Comparison of ENCODE assay signal across 21 mouse cellular contexts in the genomic region with DNA sequence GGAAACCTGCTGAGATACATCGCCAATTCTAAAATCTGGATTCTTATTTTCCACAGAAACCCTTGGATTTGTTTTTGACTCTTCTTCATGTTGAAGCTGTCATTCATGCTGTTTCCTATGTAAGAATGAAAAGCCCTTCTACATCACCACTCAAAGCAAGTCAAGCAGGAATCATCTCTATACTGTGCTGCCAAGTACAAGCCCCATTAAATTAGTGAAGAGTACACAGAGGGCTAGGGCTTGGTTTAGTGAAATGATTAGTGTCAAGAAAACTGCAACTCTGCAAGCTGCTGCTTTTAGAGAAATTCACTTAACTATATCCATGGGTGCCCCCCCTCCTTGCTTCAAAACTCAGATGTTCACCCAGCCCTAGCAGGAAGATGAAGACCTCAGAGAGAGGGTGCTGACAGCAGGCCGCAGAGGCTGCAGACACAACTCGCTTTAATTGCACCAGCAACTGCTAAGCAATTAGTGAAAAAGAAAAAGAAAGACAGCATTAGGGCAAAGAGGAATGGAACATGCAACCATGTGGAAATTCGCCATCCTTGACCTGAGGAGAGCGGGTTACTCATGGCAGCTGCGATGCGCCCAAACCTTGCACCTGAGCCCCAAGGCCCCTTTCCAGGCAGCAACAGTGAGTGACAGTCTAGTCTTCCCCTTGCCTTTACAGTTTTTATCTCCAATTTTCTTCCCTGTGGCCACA.
DNase-seq lines count a peak whose midpoint lies in the region; ATAC-seq lines count a peak whose summit lies in the region.
"Had no signal": no experiment of that assay in that cellular context is flagged by ENCODE, and none has a peak within 500 bp of the region (broad histone marks: within the 10 kb centered on the region; RNA-seq: fewer than 3 reads in every experiment).

No protein-coding gene starts in this region.

- WGBS in hindbrain, embryonic 14.5 days = 58% methylated on average over 7 of the region's 7 CpGs
- WGBS in hindbrain, embryonic 11.5 days = 83% methylated on average over 7 of the region's 7 CpGs
- WGBS in forebrain, embryonic 14.5 days = 26% methylated on average over 7 of the region's 7 CpGs
- 65% methylated on average over 7 of the region's 7 CpGs for WGBS in midbrain, embryonic 16.5 days

- no peak overlapping the region for H3K4me2 ChIP-seq in hindbrain, embryonic 14.5 days (replicated peaks)
- no peak overlapping the region for H3K4me2 ChIP-seq in hindbrain, embryonic 11.5 days (replicated peaks; ENCODE audit: low read depth, low read length)
- H3K4me2 ChIP-seq in forebrain, embryonic 14.5 days (ENCODE audit: low read length) = no peak overlapping the region
- H3K4me2 ChIP-seq in midbrain, embryonic 16.5 days (ENCODE audit: low read length) = no peak overlapping the region
- H3K4me2 ChIP-seq: heart, embryonic 15.5 days; limb, embryonic 12.5 days had no signal

- DNase-seq in adrenal gland, adult 2 months = peak; percentile 42
- no peak for DNase-seq in adrenal gland, postnatal 4 days (ENCODE audit: low spot score in 2 of 2)
- DNase-seq in hindbrain, embryonic 14.5 days (ENCODE audit: low spot score) = no peak
- no peak for DNase-seq in hindbrain, embryonic 11.5 days (ENCODE audit: low spot score)
- DNase-seq in forebrain, embryonic 14.5 days (ENCODE audit: low spot score) = peak; percentile 63
- no peak for DNase-seq in liver
- DNase-seq: adrenal gland, adult 8-10 months; cerebellum, adult 18-20 months; kidney, adult 18-20 months; kidney, postnatal 10 days; lung, postnatal 10 days had no signal

- H3K27ac ChIP-seq in hindbrain, embryonic 14.5 days = peak overlapping the region; percentile 62
- H3K27ac ChIP-seq in hindbrain, embryonic 11.5 days (ENCODE audit: low read depth, low read length) = no peak overlapping the region
- peak overlapping the region; percentile 58; the same call in 1 of the 2 replicates for H3K27ac ChIP-seq in forebrain, embryonic 14.5 days (ENCODE audit: low read depth, low read length)
- H3K27ac ChIP-seq in midbrain, embryonic 16.5 days (ENCODE audit: low read length) = peak overlapping the region; percentile 61
- H3K27ac ChIP-seq: heart, embryonic 15.5 days; left cerebral cortex, adult 2 months; limb, embryonic 12.5 days; liver, embryonic 14.5 days; stomach, postnatal 0 days had no signal

- H3K36me3 ChIP-seq in hindbrain, embryonic 14.5 days (replicated peaks; ENCODE audit: control insufficient read depth, insufficient read depth) = no peaks in the 10 kb centered on the region
- 0 out of 2 replicates have a peak, but pooled peaks cover 2% of the 10 kb centered on the region for H3K36me3 ChIP-seq in hindbrain, embryonic 11.5 days (ENCODE audit: control insufficient read depth, insufficient read depth, low read length)
- H3K36me3 ChIP-seq in forebrain, embryonic 14.5 days (ENCODE audit: control insufficient read depth, insufficient read depth, low read length) = no peaks in the 10 kb centered on the region
- H3K36me3 ChIP-seq in midbrain, embryonic 16.5 days (ENCODE audit: control insufficient read depth, insufficient read depth, low read length) = no peaks in the 10 kb centered on the region
- H3K36me3 ChIP-seq: heart, embryonic 15.5 days had no signal

- no peak overlapping the region for H3K4me3 ChIP-seq in hindbrain, embryonic 14.5 days (replicated peaks; ENCODE audit: low read length)
- H3K4me3 ChIP-seq in hindbrain, embryonic 11.5 days (ENCODE audit: low read depth, low read length) = no peak overlapping the region
- no peak overlapping the region for H3K4me3 ChIP-seq in forebrain, embryonic 14.5 days (ENCODE audit: low read depth, low read length)
- H3K4me3 ChIP-seq in midbrain, embryonic 16.5 days (ENCODE audit: low read depth, low read length) = no peak overlapping the region
- H3K4me3 ChIP-seq: heart, embryonic 15.5 days; left cerebral cortex, adult 2 months; limb, embryonic 12.5 days; myocyte had no signal

- peaks cover 8% of the 10 kb centered on the region; the same call in 1 of the 2 replicates for H3K4me1 ChIP-seq in hindbrain, embryonic 14.5 days (replicated peaks; ENCODE audit: control insufficient read depth, insufficient read depth, low read length)
- H3K4me1 ChIP-seq in hindbrain, embryonic 11.5 days (replicated peaks; ENCODE audit: control insufficient read depth, insufficient read depth, low read length) = no peaks in the 10 kb centered on the region
- H3K4me1 ChIP-seq in forebrain, embryonic 14.5 days (ENCODE audit: control insufficient read depth, insufficient read depth, low read length) = peaks cover 7% of the 10 kb centered on the region
- H3K4me1 ChIP-seq in midbrain, embryonic 16.5 days (ENCODE audit: control insufficient read depth, insufficient read depth, low read length) = peaks cover 8% of the 10 kb centered on the region; the same call in 1 of the 2 replicates
- H3K4me1 ChIP-seq: limb, embryonic 12.5 days had no signal

- H3K27me3 ChIP-seq in hindbrain, embryonic 14.5 days (ENCODE audit: control insufficient read depth, insufficient read depth, low read length) = no peaks in the 10 kb centered on the region
- no peaks in the 10 kb centered on the region for H3K27me3 ChIP-seq in hindbrain, embryonic 11.5 days (ENCODE audit: control insufficient read depth, insufficient read depth, low read length)
- no peaks in the 10 kb centered on the region for H3K27me3 ChIP-seq in forebrain, embryonic 14.5 days (replicated peaks; ENCODE audit: control insufficient read depth, insufficient read depth, low read length)
- no peaks in the 10 kb centered on the region for H3K27me3 ChIP-seq in midbrain, embryonic 16.5 days (ENCODE audit: control insufficient read depth, insufficient read depth, low read depth, low read length)
- H3K27me3 ChIP-seq: heart, embryonic 15.5 days; limb, embryonic 12.5 days had no signal

- no peak; the same call in 1 of the 2 replicates for ATAC-seq in hindbrain, embryonic 14.5 days (ENCODE audit: low FRiP score)
- ATAC-seq in hindbrain, embryonic 11.5 days (ENCODE audit: low FRiP score) = no peak
- ATAC-seq in forebrain, embryonic 14.5 days = peak; percentile 71
- no peak for ATAC-seq in midbrain, embryonic 16.5 days
- ATAC-seq in activated CD4-positive, CD25-positive, alpha-beta regulatory T cell, adult 4 months = no peak
- ATAC-seq: CD4-positive, CD25-positive, alpha-beta regulatory T cell, adult 4 months had no signal

- H3K9me3 ChIP-seq in hindbrain, embryonic 14.5 days (ENCODE audit: control insufficient read depth, low read length) = no peaks in the 10 kb centered on the region
- H3K9me3 ChIP-seq in hindbrain, embryonic 11.5 days (ENCODE audit: control insufficient read depth, low read length) = no peaks in the 10 kb centered on the region
- H3K9me3 ChIP-seq in forebrain, embryonic 14.5 days (replicated peaks; ENCODE audit: control insufficient read depth, low read length) = no peaks in the 10 kb centered on the region
- no peaks in the 10 kb centered on the region for H3K9me3 ChIP-seq in midbrain, embryonic 16.5 days (replicated peaks; ENCODE audit: control insufficient read depth, low read length, poor library complexity, severe bottlenecking)
- H3K9me3 ChIP-seq: G1E; heart, embryonic 15.5 days had no signal

- no peak overlapping the region for H3K9ac ChIP-seq in hindbrain, embryonic 14.5 days
- H3K9ac ChIP-seq in hindbrain, embryonic 11.5 days (ENCODE audit: low read depth, low read length) = no peak overlapping the region
- no peak overlapping the region for H3K9ac ChIP-seq in forebrain, embryonic 14.5 days (ENCODE audit: low read length)
- no peak overlapping the region for H3K9ac ChIP-seq in midbrain, embryonic 16.5 days (ENCODE audit: low read depth, low read length)
- H3K9ac ChIP-seq: heart, embryonic 15.5 days; limb, embryonic 12.5 days; liver, embryonic 14.5 days had no signal

Comparison
In these comparisons a context has a peak if more than half of its experiments do, and no peak if none do; other contexts are left out.
1. DNase-seq: peak in adrenal gland, adult 2 months (single experiment) and forebrain, embryonic 14.5 days (single experiment); none in adrenal gland, postnatal 4 days (0 of 2), hindbrain, embryonic 14.5 days (single experiment), hindbrain, embryonic 11.5 days (single experiment) and liver (single experiment).